Mouse (Mus musculus): ENCODE results near the gene Atg10.

DNA sequence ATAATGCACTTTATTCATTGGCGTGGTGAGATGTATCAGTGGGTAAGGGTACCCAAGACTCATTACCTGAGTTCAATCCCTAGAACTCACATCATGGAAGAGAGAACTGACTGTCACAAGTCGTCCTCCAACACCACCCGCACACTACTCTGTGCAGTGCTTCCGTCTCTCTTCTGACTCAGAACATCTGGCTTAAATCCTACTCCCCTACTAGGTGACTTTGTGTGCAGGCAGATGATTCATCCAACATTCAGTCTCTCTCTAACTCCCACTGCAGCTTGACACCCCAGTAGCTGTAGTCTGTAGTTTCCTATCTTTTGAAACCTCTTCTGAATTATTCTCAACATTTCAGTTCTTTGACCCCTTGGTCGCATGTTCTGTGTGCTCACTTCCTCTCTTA is 230.8 kb downstream of the Atg10 start:
- TF ChIP-seq CTCF (IDR thresholded peaks at IDR 0.05; ENCODE audit: borderline replicate concordance, insufficient read depth, low read length) = no peak
- TF ChIP-seq POLR2A (IDR thresholded peaks at IDR 0.05; ENCODE audit: low read depth, low read length) = no peak
